Comparison of ENCODE assay signal across 9 mouse cellular contexts in genomic region chr14:121825521-121826445, GRCm38 (mm10). TPM values are rescaled to one million over a fixed set of nuclear protein-coding genes. Genes with fewer than 3 reads are reported as not detected.
DNase-seq lines count a peak whose midpoint lies in the region; ATAC-seq lines count a peak whose summit lies in the region.
"Had no signal": no experiment of that assay in that cellular context is flagged by ENCODE, and none has a peak within 500 bp of the region (broad histone marks: within the 10 kb centered on the region; RNA-seq: fewer than 3 reads in every experiment).

No protein-coding gene starts in this region.

- H3K4me1 ChIP-seq in hindbrain, embryonic 14.5 days (replicated peaks; ENCODE audit: control insufficient read depth, insufficient read depth, low read length): no peaks in the 10 kb centered on the region
- no peaks in the 10 kb centered on the region for H3K4me1 ChIP-seq in midbrain, embryonic 13.5 days (replicated peaks)
- H3K4me1 ChIP-seq: midbrain, embryonic 12.5 days had no signal

- no peak overlapping the region for H3K4me3 ChIP-seq in hindbrain, embryonic 14.5 days (replicated peaks; ENCODE audit: low read length)
- no peak overlapping the region for H3K4me3 ChIP-seq in midbrain, embryonic 13.5 days (replicated peaks)
- H3K4me3 ChIP-seq: midbrain, embryonic 12.5 days had no signal

- no peak for ATAC-seq in hindbrain, embryonic 14.5 days (ENCODE audit: low FRiP score)
- ATAC-seq in activated CD4-positive, CD25-positive, alpha-beta regulatory T cell, adult 4 months: no peak
- no peak for ATAC-seq in midbrain, embryonic 13.5 days

- no peak overlapping the region for H3K4me2 ChIP-seq in hindbrain, embryonic 14.5 days (replicated peaks)
- no peak overlapping the region for H3K4me2 ChIP-seq in midbrain, embryonic 13.5 days (replicated peaks)
- H3K4me2 ChIP-seq: midbrain, embryonic 12.5 days had no signal

- peak; percentile 61 to 64 for DNase-seq in heart, adult 18-20 months
- DNase-seq in heart, postnatal 4 days: no peak
- DNase-seq in 416B (ENCODE audit: low read depth): peak; percentile 15
- peak; percentile 63 to 72 for DNase-seq in cerebellum, postnatal 36 days
- peak; percentile 34 to 71 for DNase-seq in left cerebral cortex, postnatal 25 days (ENCODE audit: low spot score in 2 of 2)
- no peak for DNase-seq in hindbrain, embryonic 14.5 days (ENCODE audit: low spot score)

- H3K9me3 ChIP-seq in hindbrain, embryonic 14.5 days (ENCODE audit: control insufficient read depth, low read length): peaks cover 10% of the 10 kb centered on the region; the same call in 1 of the 2 replicates
- H3K9me3 ChIP-seq in midbrain, embryonic 13.5 days: peaks cover 3% of the 10 kb centered on the region; the same call in 1 of the 2 replicates

- H3K27me3 ChIP-seq in hindbrain, embryonic 14.5 days (ENCODE audit: control insufficient read depth, insufficient read depth, low read length): no peaks in the 10 kb centered on the region
- no peaks in the 10 kb centered on the region for H3K27me3 ChIP-seq in midbrain, embryonic 13.5 days
- H3K27me3 ChIP-seq: midbrain, embryonic 12.5 days had no signal

- 76% methylated on average over 10 of the region's 10 CpGs for WGBS in hindbrain, embryonic 14.5 days
- 80% methylated on average over 10 of the region's 10 CpGs for WGBS in midbrain, embryonic 13.5 days

- H3K36me3 ChIP-seq in hindbrain, embryonic 14.5 days (replicated peaks; ENCODE audit: control insufficient read depth, insufficient read depth): no peaks in the 10 kb centered on the region
- no peaks in the 10 kb centered on the region for H3K36me3 ChIP-seq in midbrain, embryonic 13.5 days
- H3K36me3 ChIP-seq: midbrain, embryonic 12.5 days had no signal

- intact Hi-C loops in left cerebral cortex, postnatal 25 days (cut with DNase I): no loop called here

- no peak overlapping the region for H3K9ac ChIP-seq in hindbrain, embryonic 14.5 days
- no peak overlapping the region for H3K9ac ChIP-seq in midbrain, embryonic 13.5 days (replicated peaks)
- H3K9ac ChIP-seq: midbrain, embryonic 12.5 days had no signal

- no peak overlapping the region for H3K27ac ChIP-seq in hindbrain, embryonic 14.5 days
- H3K27ac ChIP-seq in midbrain, embryonic 13.5 days: no peak overlapping the region
- H3K27ac ChIP-seq: midbrain, embryonic 12.5 days had no signal

RNA-seq across cellular contexts. Expression of gene Dock9, which starts 28.1 kb away (rescaled TPM):
- total RNA-seq in heart, adult 18-20 months (2021): 10 to 100 TPM; 21.6 to 27.8 TPM
- 10 to 100 TPM; 28.5 to 30.9 TPM for total RNA-seq in heart, postnatal 4 days (2021)
- 10 to 100 TPM; 91.3 to 92.3 TPM for total RNA-seq in left cerebral cortex, postnatal 25 days (2021)
- polyA plus RNA-seq in hindbrain, embryonic 14.5 days (2014; fragmentation: Nextera tagmentation; extraction: Ambion mirVana): 15.4 and 16.2 TPM in 2 replicates
- 1 to 10 TPM; 3.8 to 4.0 TPM for polyA plus RNA-seq in activated CD4-positive, CD25-positive, alpha-beta regulatory T cell, adult 4 months (2017; shearing (Covaris generic))
- polyA plus RNA-seq in midbrain, embryonic 13.5 days (2015; fragmentation: Nextera tagmentation; extraction: Ambion mirVana): 5.1 and 5.5 TPM in 2 replicates

RNA-seq across cellular contexts. Expression of gene Ubac2, which starts 52.6 kb away (rescaled TPM):
- total RNA-seq in heart, adult 18-20 months (2021): 10 to 100 TPM; 28.9 to 31.0 TPM
- 10 to 100 TPM; 25.2 to 27.3 TPM for total RNA-seq in heart, postnatal 4 days (2021)
- total RNA-seq in left cerebral cortex, postnatal 25 days (2021): 10 to 100 TPM; 33.7 to 33.8 TPM
- polyA plus RNA-seq in hindbrain, embryonic 14.5 days (2014; fragmentation: Nextera tagmentation; extraction: Ambion mirVana): 49.6 and 51.2 TPM in 2 replicates
- 10 to 100 TPM; 62.5 to 75.1 TPM for polyA plus RNA-seq in activated CD4-positive, CD25-positive, alpha-beta regulatory T cell, adult 4 months (2017; shearing (Covaris generic))
- 51.2 and 53.7 TPM in 2 replicates for polyA plus RNA-seq in midbrain, embryonic 13.5 days (2015; fragmentation: Nextera tagmentation; extraction: Ambion mirVana)

Comparison
In these comparisons a context has a peak if more than half of its experiments do, and no peak if none do; other contexts are left out.
1. DNase-seq: peak in heart, adult 18-20 months (2 of 2), 416B (single experiment), cerebellum, postnatal 36 days (2 of 2) and left cerebral cortex, postnatal 25 days (2 of 2); none in heart, postnatal 4 days (single experiment) and hindbrain, embryonic 14.5 days (single experiment).